Mouse (Mus musculus): Measurements from ENCODE around the gene Wasf2. TPM values are rescaled to one million over a fixed set of nuclear protein-coding genes. Genes with fewer than 3 reads are reported as not detected.

The Wasf2 gene
- polyA plus RNA-seq, 1 experiment from 2014 or later, result 31.8 TPM

DNA sequence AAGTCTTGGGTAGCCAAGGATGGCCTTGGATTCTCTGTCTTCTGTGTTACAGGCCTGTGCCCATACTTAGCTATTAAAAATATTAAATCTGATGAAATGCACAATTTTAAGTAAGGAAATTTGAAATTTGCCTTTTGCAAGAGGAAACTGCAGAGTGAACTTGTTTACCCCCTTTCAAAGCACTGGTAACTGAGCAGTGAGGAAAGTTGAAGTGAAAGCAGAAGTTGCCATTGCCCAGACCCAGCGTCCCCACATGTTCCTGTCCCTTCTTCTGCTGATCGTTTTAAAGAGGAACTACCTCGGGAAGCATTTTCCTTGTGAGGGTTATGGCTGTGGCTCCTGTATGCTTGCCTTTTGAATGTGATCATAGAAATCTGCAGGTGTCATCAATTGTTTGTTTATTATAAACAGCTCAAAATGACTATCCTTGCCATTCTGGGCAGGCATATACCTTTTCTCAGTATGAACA, 39.8 kb downstream of the Wasf2 start:
- no peak overlapping the region for H3K9ac ChIP-seq (replicated peaks)
- peaks cover 12% of the 10 kb centered on the region for H3K4me1 ChIP-seq
- ATAC-seq (replicated peaks), result no peak
- H3K4me2 ChIP-seq (replicated peaks), result no peak overlapping the region
- WGBS, result 82% methylated on average over 3 of the region's 3 CpGs
- no peaks in the 10 kb centered on the region for H3K27me3 ChIP-seq
- H3K36me3 ChIP-seq, result no peaks in the 10 kb centered on the region
- no peak overlapping the region for H3K4me3 ChIP-seq
- no peak overlapping the region for H3K27ac ChIP-seq (replicated peaks)
- H3K9me3 ChIP-seq, result no peaks in the 10 kb centered on the region

DNA sequence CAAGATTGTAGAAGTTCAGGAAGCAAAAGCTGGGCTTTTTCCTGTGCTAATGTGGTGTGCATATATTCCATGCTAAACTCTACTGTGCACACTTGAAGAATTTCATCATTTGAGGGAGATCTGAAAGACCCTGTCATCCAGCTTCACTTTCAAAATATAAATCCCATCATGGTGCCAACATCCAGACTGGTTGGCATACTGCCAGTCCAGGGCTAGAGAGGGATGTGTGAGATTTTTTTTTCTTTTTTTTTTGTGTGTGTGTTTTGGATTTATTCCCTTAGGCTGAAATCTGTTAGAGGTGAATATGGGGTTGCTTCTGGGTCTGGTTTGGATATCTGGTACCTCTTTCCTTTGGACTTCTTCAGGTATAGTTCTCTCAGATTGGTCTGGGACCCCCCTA, 40.3 kb downstream of the Wasf2 start:
- 0 out of 2 replicates have a peak overlapping the region, but pooled peaks have one; percentile 10 for H3K27ac ChIP-seq (replicated peaks)
- no peak overlapping the region for H3K4me3 ChIP-seq
- H3K4me2 ChIP-seq (replicated peaks), result no peak overlapping the region
- H3K36me3 ChIP-seq, result no peaks in the 10 kb centered on the region
- no peaks in the 10 kb centered on the region for H3K27me3 ChIP-seq
- no peak overlapping the region for H3K9ac ChIP-seq (replicated peaks)
- ATAC-seq (replicated peaks), result no peak
- no peaks in the 10 kb centered on the region for H3K9me3 ChIP-seq
- peaks cover 17% of the 10 kb centered on the region for H3K4me1 ChIP-seq

DNA sequence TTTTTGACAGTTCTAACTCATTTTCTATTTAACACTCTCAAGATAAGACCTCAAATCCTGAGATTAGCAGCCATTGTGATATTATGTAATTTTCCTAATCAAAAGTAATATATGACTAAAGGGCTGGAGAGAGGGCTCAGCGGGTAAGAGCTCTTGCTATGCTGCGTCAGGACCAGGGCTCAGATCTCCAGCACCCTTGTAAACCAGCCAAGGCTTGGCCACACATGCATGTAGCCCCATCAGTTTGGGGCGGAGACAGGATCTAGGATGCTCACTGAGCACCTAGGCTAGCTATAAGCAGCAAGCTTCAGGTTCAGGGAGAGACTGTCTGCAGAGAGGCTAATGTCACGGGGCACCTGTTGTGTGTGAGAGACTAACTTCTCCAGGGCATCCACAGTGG, 42.1 kb downstream of the Wasf2 start:
- Histone ChIP-seq H3K9ac (replicated peaks) (no peak overlapping the region), H3K27ac (replicated peaks) (no peak overlapping the region), H3K4me2 (replicated peaks) (no peak overlapping the region), H3K36me3 (no peaks in the 10 kb centered on the region), H3K4me1 (peaks cover 36% of the 10 kb centered on the region), H3K9me3 (no peaks in the 10 kb centered on the region), H3K4me3 (no peak overlapping the region), H3K27me3 (no peaks in the 10 kb centered on the region)
- 87% methylated on average over 4 of the region's 4 CpGs for WGBS
- ATAC-seq (replicated peaks), result no peak

DNA sequence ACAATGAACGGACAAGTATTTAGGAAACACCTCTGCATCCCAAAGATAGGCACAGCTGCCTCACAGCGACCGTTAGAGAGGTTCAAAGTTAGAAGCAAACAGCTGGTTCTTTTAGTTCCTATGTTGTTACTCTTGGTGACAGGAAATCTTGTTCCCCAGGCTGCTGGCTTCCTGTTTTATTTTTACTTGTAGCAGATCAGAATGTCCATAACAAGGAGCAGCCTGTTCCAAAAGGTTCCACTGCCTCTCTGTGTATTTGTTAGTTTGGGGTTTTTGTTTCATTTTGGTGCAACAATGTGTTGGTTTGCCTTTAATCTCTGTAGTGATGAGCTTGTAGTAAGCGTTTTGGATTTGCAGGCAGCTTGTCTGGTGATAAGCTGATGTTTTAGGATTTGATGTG, 44.1 kb downstream of the Wasf2 start:
- 88% methylated on average over 4 of the region's 4 CpGs for WGBS
- H3K36me3 ChIP-seq, result no peaks in the 10 kb centered on the region; the same call in 1 of the 2 replicates
- no peak overlapping the region for H3K9ac ChIP-seq (replicated peaks)
- H3K4me3 ChIP-seq, result no peak overlapping the region
- no peaks in the 10 kb centered on the region for H3K9me3 ChIP-seq
- no peaks in the 10 kb centered on the region for H3K27me3 ChIP-seq
- no peak overlapping the region for H3K4me2 ChIP-seq (replicated peaks)
- H3K4me1 ChIP-seq, result peaks cover 39% of the 10 kb centered on the region
- no peak for ATAC-seq (replicated peaks)
- H3K27ac ChIP-seq (replicated peaks), result no peak overlapping the region

DNA sequence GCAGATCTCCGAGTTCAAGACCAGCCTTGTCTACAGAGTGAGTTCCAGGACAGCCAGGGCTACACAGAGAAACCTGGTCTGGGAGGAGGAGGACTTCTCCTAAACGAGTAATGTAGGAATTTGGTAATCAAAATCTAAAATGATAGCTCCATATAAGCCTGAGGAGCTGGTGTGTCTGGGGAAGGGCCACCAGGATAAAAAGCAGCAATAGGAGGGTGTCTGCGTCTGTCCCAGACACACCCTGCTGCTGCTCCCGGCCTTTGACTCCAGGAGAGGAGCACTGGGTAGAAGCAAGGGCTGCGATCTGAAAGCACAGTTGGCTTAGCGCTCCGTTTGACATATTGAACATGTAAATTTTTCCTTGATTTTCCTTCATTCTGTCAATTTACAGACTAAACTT, 45.0 kb downstream of the Wasf2 start:
- Histone ChIP-seq H3K36me3 (no peaks in the 10 kb centered on the region; the same call in 1 of the 2 replicates), H3K4me1 (peaks cover 36% of the 10 kb centered on the region), H3K27me3 (no peaks in the 10 kb centered on the region), H3K27ac (replicated peaks) (peak overlapping the region; percentile 77; the same call in 1 of the 2 replicates), H3K9me3 (no peaks in the 10 kb centered on the region), H3K9ac (replicated peaks) (no peak overlapping the region), H3K4me3 (no peak overlapping the region), H3K4me2 (replicated peaks) (no peak overlapping the region)
- no peak for ATAC-seq (replicated peaks)
- 75% methylated on average over 7 of the region's 7 CpGs for WGBS

DNA sequence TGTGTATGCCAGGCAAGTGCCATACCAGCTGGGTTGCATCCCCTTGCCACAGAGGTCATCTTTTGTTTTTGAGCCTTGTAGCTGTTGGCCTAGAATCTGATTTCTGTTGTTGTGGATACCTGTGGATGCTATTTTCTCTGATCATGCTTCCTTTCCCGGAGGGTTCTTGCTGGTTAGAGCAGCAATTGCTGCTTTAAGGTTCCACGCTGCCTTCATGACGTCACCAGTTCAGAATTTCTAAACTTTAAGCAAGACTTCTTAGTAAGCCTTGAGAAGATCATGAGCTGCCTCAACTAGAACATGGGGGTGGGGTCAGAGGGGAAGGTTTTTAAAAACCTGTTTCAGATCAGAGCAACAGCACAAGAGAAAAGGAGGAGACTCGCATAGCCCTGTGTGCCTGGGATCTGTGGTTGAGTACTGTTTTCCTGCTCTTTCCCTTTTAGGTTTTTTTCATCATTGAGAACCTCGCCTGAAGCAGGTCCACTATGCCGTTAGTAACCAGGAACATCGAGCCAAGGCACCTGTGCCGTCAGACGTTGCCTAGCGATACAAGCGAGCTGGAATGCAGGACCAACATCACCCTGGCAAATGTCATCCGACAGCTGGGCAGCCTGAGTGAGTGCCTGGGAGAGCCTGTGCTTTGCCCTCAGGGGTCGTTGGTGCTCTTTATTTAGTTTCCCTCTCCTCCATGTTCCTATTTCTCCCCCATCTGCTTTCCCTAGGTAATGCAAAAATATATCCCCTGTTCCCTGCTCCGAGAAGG, 45.9 kb downstream of the Wasf2 start:
- 0 out of 2 replicates have a peak, but pooled peaks have one; percentile 26 for ATAC-seq (replicated peaks)
- no peak overlapping the region for H3K4me3 ChIP-seq
- H3K4me1 ChIP-seq, result peaks cover 27% of the 10 kb centered on the region
- WGBS, result 47% methylated on average over 14 of the region's 14 CpGs
- 0 out of 2 replicates have a peak overlapping the region, but pooled peaks have one; percentile 5 for H3K9ac ChIP-seq (replicated peaks)
- H3K36me3 ChIP-seq, result no peaks in the 10 kb centered on the region; the same call in 1 of the 2 replicates
- 0 out of 2 replicates have a peak overlapping the region, but pooled peaks have one; percentile 1 for H3K4me2 ChIP-seq (replicated peaks)
- no peaks in the 10 kb centered on the region for H3K27me3 ChIP-seq
- no peaks in the 10 kb centered on the region for H3K9me3 ChIP-seq
- peak overlapping the region; percentile 77 for H3K27ac ChIP-seq (replicated peaks)

DNA sequence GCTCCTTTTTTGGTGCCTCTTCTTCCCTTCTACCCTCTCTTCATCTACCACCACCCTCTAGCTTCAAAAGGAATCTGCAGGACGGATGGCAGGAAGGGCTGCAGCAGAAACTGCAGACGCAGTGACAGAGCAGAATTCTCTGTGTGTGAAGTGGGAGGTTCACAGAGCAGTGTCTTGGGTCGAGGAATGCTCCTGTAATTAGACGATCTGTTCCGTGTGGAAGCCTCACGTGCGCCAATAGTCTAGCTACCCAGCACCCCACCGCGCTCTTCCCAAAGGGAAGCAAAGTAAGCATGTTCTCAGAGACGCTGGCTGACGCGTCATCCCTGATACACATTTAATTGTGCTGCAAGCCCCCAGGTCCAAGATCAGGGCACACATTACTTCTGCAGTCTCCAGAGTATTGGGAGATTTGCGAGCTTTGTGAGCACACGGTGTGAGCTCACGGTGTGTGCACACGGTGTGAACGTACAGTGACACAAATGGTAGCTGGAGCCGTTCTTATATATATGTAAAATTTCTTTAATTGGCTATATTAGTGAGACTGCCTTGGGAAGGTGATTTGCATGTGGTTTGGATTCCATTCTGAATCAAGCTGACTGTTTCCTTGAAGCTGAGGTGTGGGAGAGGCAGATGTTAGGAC, 46.6 kb downstream of the Wasf2 start:
- H3K9ac ChIP-seq (replicated peaks), result 0 out of 2 replicates have a peak overlapping the region, but pooled peaks have one; percentile 5
- no peaks in the 10 kb centered on the region for H3K27me3 ChIP-seq
- 0 out of 2 replicates have a peak overlapping the region, but pooled peaks have one; percentile 1 for H3K4me2 ChIP-seq (replicated peaks)
- no peak overlapping the region for H3K4me3 ChIP-seq
- 50% methylated on average over 18 of the region's 18 CpGs for WGBS
- peak overlapping the region; percentile 77 for H3K27ac ChIP-seq (replicated peaks)
- H3K4me1 ChIP-seq, result peaks cover 27% of the 10 kb centered on the region
- H3K36me3 ChIP-seq, result no peaks in the 10 kb centered on the region; the same call in 1 of the 2 replicates
- peak; percentile 71; the same call in 1 of the 2 replicates for ATAC-seq (replicated peaks)
- no peaks in the 10 kb centered on the region for H3K9me3 ChIP-seq

DNA sequence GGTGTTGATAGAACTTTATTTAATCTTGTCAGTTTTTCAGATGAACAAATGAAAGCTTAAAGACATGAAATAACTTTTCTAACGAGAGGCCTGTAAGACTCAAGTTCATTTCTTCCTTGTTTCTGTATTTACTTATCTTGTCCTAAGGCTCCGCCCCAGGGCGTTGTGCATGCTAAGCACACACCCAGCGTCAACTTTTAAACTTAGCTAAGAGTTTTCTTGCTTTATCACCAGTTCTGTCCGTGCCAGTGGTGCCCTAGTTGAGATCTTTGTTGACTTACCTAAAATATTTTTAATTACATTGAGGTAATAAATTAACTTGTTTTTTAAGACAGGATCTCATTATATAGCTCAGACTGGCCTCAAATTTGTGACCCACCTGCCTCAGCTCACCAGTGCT, 48.0 kb downstream of the Wasf2 start:
- Histone ChIP-seq H3K9me3 (no peaks in the 10 kb centered on the region), H3K4me3 (no peak overlapping the region), H3K27me3 (no peaks in the 10 kb centered on the region), H3K27ac (replicated peaks) (no peak overlapping the region), H3K9ac (replicated peaks) (no peak overlapping the region), H3K4me2 (replicated peaks) (no peak overlapping the region), H3K36me3 (no peaks in the 10 kb centered on the region; the same call in 1 of the 2 replicates), H3K4me1 (peaks cover 27% of the 10 kb centered on the region)
- ATAC-seq (replicated peaks), result no peak
- 89% methylated on average over 5 of the region's 5 CpGs for WGBS

DNA sequence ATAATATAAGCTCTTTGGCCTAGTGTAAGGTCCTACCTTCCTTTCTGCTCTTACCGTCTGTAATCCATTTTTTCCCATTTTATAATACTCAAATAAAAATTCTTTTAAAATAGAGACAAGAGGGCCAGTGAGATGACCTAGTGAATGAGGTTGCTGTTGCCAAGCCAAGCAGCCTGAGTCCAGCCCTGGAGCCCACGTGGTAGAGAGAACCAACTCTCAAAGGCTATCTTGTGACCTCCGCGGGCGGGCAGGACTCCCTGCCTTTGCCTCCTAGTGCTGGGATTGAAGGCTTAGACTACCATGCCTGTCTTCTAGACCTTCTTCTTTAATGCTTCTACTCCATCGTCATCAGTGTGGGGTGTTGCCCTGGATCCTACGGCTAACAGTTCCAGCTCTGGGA, 49.0 kb downstream of the Wasf2 start:
- ATAC-seq (replicated peaks), result no peak
- Histone ChIP-seq H3K4me2 (replicated peaks) (no peak overlapping the region), H3K4me1 (peaks cover 28% of the 10 kb centered on the region), H3K36me3 (no peaks in the 10 kb centered on the region; the same call in 1 of the 2 replicates), H3K27ac (replicated peaks) (no peak overlapping the region), H3K4me3 (no peak overlapping the region), H3K27me3 (no peaks in the 10 kb centered on the region), H3K9ac (replicated peaks) (no peak overlapping the region), H3K9me3 (no peaks in the 10 kb centered on the region)
- 95% methylated on average over 7 of the region's 7 CpGs for WGBS

DNA sequence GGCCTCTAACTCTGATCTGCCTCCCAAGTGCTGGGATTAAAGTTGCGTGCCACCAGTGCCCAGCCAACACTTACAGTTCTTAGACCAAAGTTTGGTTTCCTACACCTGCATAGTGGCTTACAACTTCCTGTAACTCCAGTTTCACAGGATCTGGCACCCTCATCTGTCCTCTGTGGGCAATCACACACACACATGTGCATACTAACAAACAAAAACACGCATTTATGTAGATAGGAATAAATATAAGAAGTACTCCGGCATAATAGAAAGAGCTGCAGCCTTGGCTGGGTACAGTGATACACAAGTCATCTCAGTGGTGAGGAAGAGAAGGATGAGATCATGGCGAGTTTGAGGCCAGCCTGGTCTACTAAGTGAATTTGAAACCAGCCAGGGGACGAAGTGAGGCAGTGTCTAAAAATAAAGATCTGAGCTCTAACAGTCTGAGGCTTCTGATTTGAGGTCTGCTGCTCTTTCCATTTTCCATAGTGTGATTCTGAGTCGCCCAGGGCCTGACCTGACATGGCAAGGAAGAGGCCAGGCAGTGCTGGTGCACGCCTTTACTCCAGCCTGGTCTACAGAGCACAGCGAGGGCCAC, 52.2 kb downstream of the Wasf2 start:
- Histone ChIP-seq H3K27me3 (no peaks in the 10 kb centered on the region), H3K36me3 (peaks cover 6% of the 10 kb centered on the region), H3K9me3 (no peaks in the 10 kb centered on the region), H3K27ac (replicated peaks) (no peak overlapping the region), H3K4me3 (no peak overlapping the region), H3K9ac (replicated peaks) (no peak overlapping the region), H3K4me1 (peaks cover 16% of the 10 kb centered on the region), H3K4me2 (replicated peaks) (no peak overlapping the region)
- ATAC-seq (replicated peaks), result no peak
- 94% methylated on average over 8 of the region's 8 CpGs for WGBS

DNA sequence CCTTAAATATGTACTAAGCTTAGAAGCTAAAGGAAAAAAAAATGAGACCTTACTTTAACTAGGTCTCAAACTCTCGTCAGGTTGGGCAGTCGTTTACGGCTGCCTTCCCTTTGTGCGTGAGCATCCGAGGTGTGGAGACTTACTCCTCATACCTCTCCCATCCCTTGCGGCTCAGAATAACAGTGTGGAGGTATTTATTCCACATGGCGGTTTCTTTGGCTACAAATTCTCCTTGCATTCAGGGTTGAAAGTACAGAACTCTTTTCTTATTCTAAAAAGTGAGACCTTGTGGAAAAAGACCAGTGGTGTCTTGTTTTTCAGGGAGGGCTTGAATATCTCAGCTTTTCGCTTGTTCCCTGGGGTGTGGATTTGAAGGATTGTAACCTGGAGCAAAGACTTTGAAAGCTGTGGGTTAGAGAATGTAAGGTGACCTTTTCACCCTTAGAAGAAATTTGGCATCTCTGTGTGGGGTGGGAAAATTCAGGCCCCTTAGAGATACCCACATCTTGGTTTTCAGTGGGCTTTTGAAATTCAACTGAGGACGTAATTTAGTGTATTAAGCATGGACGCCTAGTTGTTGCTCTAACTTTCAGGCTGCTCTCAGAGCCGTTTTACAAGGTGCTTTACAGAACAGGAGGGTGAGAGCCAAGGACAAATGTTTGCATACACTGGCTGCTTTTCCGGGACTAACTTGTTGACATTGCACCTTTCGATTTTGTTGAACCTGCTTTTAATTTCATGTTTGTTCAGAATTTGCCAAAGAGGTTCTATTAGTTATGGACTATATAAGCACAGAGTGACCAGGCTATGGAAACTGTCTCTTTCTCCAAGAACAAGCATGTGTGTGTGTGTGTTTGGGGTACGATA, 54.0 kb downstream of the Wasf2 start:
- H3K27ac ChIP-seq (replicated peaks), result peak overlapping the region; percentile 62; the same call in 1 of the 2 replicates
- ATAC-seq (replicated peaks), result no peak

More for the DNA sequence above, 54.0 kb downstream of the Wasf2 start:
- no peak overlapping the region for H3K9ac ChIP-seq (replicated peaks)
- no peaks in the 10 kb centered on the region for H3K9me3 ChIP-seq
- peaks cover 16% of the 10 kb centered on the region for H3K36me3 ChIP-seq
- H3K4me2 ChIP-seq (replicated peaks), result no peak overlapping the region
- H3K4me3 ChIP-seq, result no peak overlapping the region
- WGBS, result 51% methylated on average over 14 of the region's 14 CpGs
- H3K4me1 ChIP-seq, result peaks cover 14% of the 10 kb centered on the region
- no peaks in the 10 kb centered on the region for H3K27me3 ChIP-seq

Data from forebrain, embryonic 15.5 days (tissue).